Mouse (Mus musculus) heart, adult 2 months (tissue): ENCODE measurements around the gene Eml3. TPM values are rescaled to one million over a fixed set of nuclear protein-coding genes. Genes with fewer than 3 reads are reported as not detected.

Source experiments
- DNase-seq, 2 experiments: peaks; one replicate each; pipeline ENCODE4 v3.0.0; 2021
- H3K27ac ChIP-seq: fragments of 200-600 bp; 2 replicates; pipeline ENCODE4 v1.8.1; 2022
- H3K27me3 ChIP-seq: fragments of 200-500 bp; 2 replicates; pipeline ENCODE4 v1.6.1; 2012; ENCODE audit warnings: mild to moderate bottlenecking, low read length, inconsistent platforms, mixed read lengths; ENCODE audit not compliant: control insufficient read depth, insufficient read depth
- H3K36me3 ChIP-seq: fragments of 200-500 bp; 2 replicates; pipeline ENCODE4 v1.6.1; 2012; ENCODE audit warnings: low read length, inconsistent platforms; ENCODE audit not compliant: control insufficient read depth, insufficient read depth
- H3K4me1 ChIP-seq: fragments of 200-500 bp; 2 replicates; pipeline ENCODE4 v1.6.1; 2011; ENCODE audit warnings: low read length; ENCODE audit not compliant: control insufficient read depth, insufficient read depth
- H3K4me3 ChIP-seq: fragments of 200-600 bp; 2 replicates; pipeline ENCODE4 v1.8.1; 2022
- H3K79me2 ChIP-seq: fragments of 200-500 bp; replicated peaks from 2 replicates; pipeline ENCODE4 v1.6.1; 2012; ENCODE audit warnings: mild to moderate bottlenecking, inconsistent platforms, low read length, moderate library complexity, mixed read lengths; ENCODE audit not compliant: control insufficient read depth, insufficient read depth
- H3K9ac ChIP-seq: fragments of 200-500 bp; 2 replicates; pipeline ENCODE4 v1.6.1; 2012; ENCODE audit warnings: low read depth, mild to moderate bottlenecking, control low read depth, inconsistent platforms, low read length, mixed read lengths
- CTCF ChIP-seq: fragments of 200-600 bp; IDR thresholded peaks from 2 replicates; pipeline ENCODE4 v1.8.1; 2022; ENCODE audit warnings: antibody characterized with exemption, mild to moderate bottlenecking, moderate library complexity
- EP300 ChIP-seq: fragments of 200-500 bp; IDR thresholded peaks from 2 replicates; pipeline ENCODE4 v1.6.1; 2011; ENCODE audit warnings: low read depth, low read length, control low read depth; ENCODE audit not compliant: insufficient read depth
- POLR2A ChIP-seq: fragments of 200-500 bp; IDR thresholded peaks from 2 replicates; pipeline ENCODE4 v1.6.1; 2011; ENCODE audit warnings: mild to moderate bottlenecking, low read depth, low read length, control low read depth; ENCODE audit not compliant: insufficient read depth
- WGBS: fragments of 180-500 bp; shearing (Covaris S2); methylation state at CpG from one replicate; pipeline ENCODE4 v1.1.7; 2018; 5-methylcytosine and 5-hydroxymethylcytosine counted together
- intact Hi-C: fragments of 180-260 bp; cut with DNase I; formaldehyde crosslinking; loops from one replicate; pipeline ENCODE4 v1.15.1; 2025
- polyA plus RNA-seq: library from polyadenylated mRNA; depleted of rRNA; stranded (reverse); fragments of >200 nt; gene quantifications from 2 replicates; pipeline ENCODE4 v1.2.3, GENCODE M21; 2012
- total RNA-seq, 2 experiments: library from RNA; stranded (reverse); gene quantifications; 2 replicates each; pipeline ENCODE4 v1.2.3; 2021

Eml3 gene
- total and polyA plus RNA-seq, 3 experiments: 7.0 to 17.6 (median 9.7) TPM

GRCm38 (mm10) chr19:8982303-8983149, 53.2 kb downstream of the Eml3 start:
- Histone ChIP-seq H3K9ac (no peak overlapping the region), H3K36me3 (peaks cover 6% of the 10 kb centered on the region), H3K27ac (peak overlapping the region; percentile 48), H3K27me3 (no peaks in the 10 kb centered on the region), H3K4me3 (no peak overlapping the region), H3K79me2 (no peaks in the 10 kb centered on the region), H3K4me1 (peaks cover 30% of the 10 kb centered on the region)
- intact Hi-C loops: no loop called here
- no peak for DNase-seq
- TF ChIP-seq POLR2A: no peak
- TF ChIP-seq EP300: no peak
- no peak for TF ChIP-seq CTCF
- WGBS: 39% methylated on average over 5 of the region's 5 CpGs

- H3K4me3 ChIP-seq: no peak overlapping the region
- H3K79me2 ChIP-seq: no peaks in the 10 kb centered on the region
- H3K27ac ChIP-seq: peak overlapping the region; percentile 48; the same call in 1 of the 2 replicates
- peak overlapping the region; percentile 3; the same call in 1 of the 2 replicates for H3K9ac ChIP-seq
- TF ChIP-seq CTCF: no peak
- TF ChIP-seq EP300: 0 out of 2 replicates have a peak, but pooled peaks have one; percentile 20
- TF ChIP-seq POLR2A: 0 out of 2 replicates have a peak, but pooled peaks have one; percentile 20
- peaks cover 34% of the 10 kb centered on the region for H3K4me1 ChIP-seq
- intact Hi-C loops: no loop called here
- H3K36me3 ChIP-seq: peaks cover 6% of the 10 kb centered on the region
- H3K27me3 ChIP-seq: no peaks in the 10 kb centered on the region
- DNase-seq: peak in 1 of 2 experiments; percentile 65
- 23% methylated on average over 4 of the region's 4 CpGs for whole genome bisulfite sequencing
Observed at GRCm38 (mm10) chr19:8983150-8983650, 53.8 kb downstream of the Eml3 start.

GRCm38 (mm10) chr19:8984255-8984868, 55.0 kb downstream of the Eml3 start:
- WGBS: 20% methylated on average over 7 of the region's 7 CpGs
- peaks cover 39% of the 10 kb centered on the region for H3K4me1 ChIP-seq
- H3K36me3 ChIP-seq: peaks cover 1% of the 10 kb centered on the region
- peak; percentile 71 to 83 for DNase-seq
- H3K4me3 ChIP-seq: no peak overlapping the region
- no peaks in the 10 kb centered on the region for H3K79me2 ChIP-seq
- intact Hi-C loops: no loop called here
- no peak overlapping the region for H3K9ac ChIP-seq
- H3K27ac ChIP-seq: peak overlapping the region; percentile 48; the same call in 1 of the 2 replicates
- TF ChIP-seq EP300 (0 out of 2 replicates have a peak, but pooled peaks have one; percentile 14), POLR2A (no peak)
- no peaks in the 10 kb centered on the region for H3K27me3 ChIP-seq

GRCm38 (mm10) chr19:8985891-8986290, 56.5 kb downstream of the Eml3 start:
- WGBS: 43% methylated on average over 5 of the region's 5 CpGs
- H3K4me3 ChIP-seq: no peak overlapping the region
- DNase-seq: no peak
- no peak overlapping the region for H3K9ac ChIP-seq
- no peaks in the 10 kb centered on the region for H3K27me3 ChIP-seq
- TF ChIP-seq CTCF: no peak
- TF ChIP-seq EP300: no peak
- no peak for TF ChIP-seq POLR2A
- H3K4me1 ChIP-seq: peaks cover 36% of the 10 kb centered on the region
- no peak overlapping the region for H3K27ac ChIP-seq
- H3K79me2 ChIP-seq: no peaks in the 10 kb centered on the region
- H3K36me3 ChIP-seq: no peaks in the 10 kb centered on the region; the same call in 1 of the 2 replicates
- intact Hi-C loops: no loop called here

GRCm38 (mm10) chr19:8987816-8988215, 58.5 kb downstream of the Eml3 start:
- TF ChIP-seq EP300: 0 out of 2 replicates have a peak, but pooled peaks have one; percentile 20
- peak; percentile 51; the same call in 1 of the 2 replicates for TF ChIP-seq POLR2A
- TF ChIP-seq CTCF: no peak
- H3K9ac ChIP-seq: peak overlapping the region; percentile 6; the same call in 1 of the 2 replicates
- intact Hi-C loops: no loop called here

More at GRCm38 (mm10) chr19:8987816-8988215, 58.5 kb downstream of the Eml3 start:
- no peak overlapping the region; the same call in 1 of the 2 replicates for H3K4me3 ChIP-seq
- peak overlapping the region; percentile 100 for H3K27ac ChIP-seq
- no peaks in the 10 kb centered on the region for H3K79me2 ChIP-seq
- H3K36me3 ChIP-seq: no peaks in the 10 kb centered on the region; the same call in 1 of the 2 replicates
- H3K27me3 ChIP-seq: no peaks in the 10 kb centered on the region
- WGBS: 49% methylated on average over 2 of the region's 2 CpGs
- peak; percentile 57 to 68 for DNase-seq
- peaks cover 30% of the 10 kb centered on the region for H3K4me1 ChIP-seq
